Mouse (Mus musculus) brain, embryonic 14.5 days (tissue): ENCODE data around the gene Aqp11.

Experiments
- CTCF ChIP-seq: fragments of 200-500 bp; IDR thresholded peaks from 2 replicates; pipeline ENCODE4 v1.5.1; 2012; ENCODE audit warnings: inconsistent platforms, mild to moderate bottlenecking, moderate library complexity, borderline replicate concordance; ENCODE audit not compliant: insufficient read depth, insufficient read length; ENCODE audit errors: extremely low read depth
- POLR2A ChIP-seq: fragments of 200-500 bp; IDR thresholded peaks from 2 replicates; pipeline ENCODE4 v1.6.1; 2012; ENCODE audit warnings: mild to moderate bottlenecking, inconsistent platforms, borderline replicate concordance; ENCODE audit not compliant: poor library complexity, insufficient read depth, insufficient read length, severe bottlenecking; ENCODE audit errors: extremely low read depth

DNA sequence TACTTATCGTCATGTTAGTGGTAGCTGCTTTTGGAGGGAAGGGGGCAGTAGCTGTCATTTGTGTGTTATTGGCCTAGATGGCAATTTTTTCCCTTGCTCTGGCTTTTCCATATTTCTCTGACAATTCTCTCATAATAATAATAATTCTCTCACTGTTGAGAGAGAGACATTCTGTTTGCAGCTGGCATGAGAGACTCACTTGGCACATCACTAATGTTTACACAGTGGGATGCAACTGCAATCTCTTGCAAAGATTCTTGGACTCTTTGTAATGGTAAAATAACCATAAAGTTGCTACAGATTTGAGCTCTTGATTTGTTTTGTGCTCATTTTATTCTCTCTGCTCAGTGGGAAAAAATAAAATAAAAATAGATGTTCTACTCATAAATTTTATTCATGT, 20.8 kb downstream of the Aqp11 start:
- TF ChIP-seq POLR2A = no peak
- no peak for TF ChIP-seq CTCF
